Mouse (Mus musculus) gastrocnemius, adult 8-10 months (tissue): Measurements from ENCODE around the gene Prkra. TPM values are rescaled to one million over a fixed set of nuclear protein-coding genes. Genes with fewer than 3 reads are reported as not detected.

Source experiments
- DNase-seq, 2 experiments: peaks; one replicate each; pipeline ENCODE4 v3.0.0; 2022; ENCODE audit warnings: low spot score in 2 of 2
- total RNA-seq, 4 experiments: library from RNA; stranded (reverse); gene quantifications; 2 replicates each; pipeline ENCODE4 v1.2.4; 2022

The Prkra gene
- 1 to 10 TPM; 1.3 to 3.1 (median 2.5) TPM for total RNA-seq

DNA sequence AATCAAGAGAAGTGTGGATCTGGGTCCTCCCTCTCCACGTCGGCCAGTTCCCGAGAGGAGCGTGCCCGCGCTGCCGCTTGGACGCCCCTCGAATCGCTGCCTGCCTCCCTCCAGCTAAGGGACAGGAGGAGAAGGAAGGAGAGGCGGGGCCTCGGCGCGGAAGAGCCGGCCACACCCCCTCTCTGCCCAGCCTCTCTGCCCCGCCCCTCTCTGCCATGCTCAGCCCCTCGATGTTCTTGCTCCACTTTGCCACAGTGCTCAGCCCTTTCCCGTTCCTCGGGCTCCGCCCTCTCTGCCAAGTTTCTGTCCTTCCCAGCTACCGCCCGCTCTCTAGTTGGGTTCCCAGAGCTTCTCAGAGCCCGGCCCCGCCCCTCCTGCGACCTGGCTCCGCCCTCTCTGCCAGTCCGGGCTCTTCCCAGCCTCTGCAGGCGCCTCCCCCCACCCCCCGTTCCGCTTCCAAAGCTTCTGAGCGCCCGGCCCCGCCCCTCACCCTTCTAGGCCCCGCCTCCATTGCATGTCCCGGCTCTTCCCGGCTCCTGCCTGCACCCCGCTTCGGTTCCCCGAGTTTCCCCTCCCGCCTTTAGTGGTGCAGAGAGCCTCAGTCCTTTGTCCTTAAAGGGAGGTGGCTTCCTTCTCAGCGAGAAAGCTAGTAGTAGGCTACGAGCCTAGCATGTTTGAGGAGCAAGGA is at the start of gene Prkra, which contains the start of gene Pjvk:
Gene Prkra, minus strand, starts transcription at position 133 of the 688 bp plus-strand sequence.
Gene Pjvk, plus strand, starts transcription at position 594 of the 688 bp plus-strand sequence.
- peak; percentile 96 to 97 for DNase-seq

DNA sequence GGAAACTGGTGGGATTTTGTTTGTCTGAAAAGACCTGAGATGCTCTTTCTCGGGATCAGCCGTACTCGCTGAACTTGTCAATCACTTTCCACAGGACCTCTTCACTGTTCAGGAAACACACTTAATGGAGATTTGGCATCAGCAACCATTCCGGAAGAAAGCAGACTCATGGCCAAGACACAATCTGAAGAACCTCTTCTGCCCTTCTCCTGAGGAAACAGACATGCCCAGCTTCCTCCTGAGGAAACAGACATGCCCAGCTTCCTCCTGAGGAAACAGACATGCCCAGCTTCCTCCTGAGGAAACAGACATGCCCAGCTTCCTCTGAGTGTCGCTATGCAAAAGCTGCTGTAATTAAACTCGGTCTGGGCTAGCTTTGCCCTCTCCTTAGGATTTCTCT is 47.5 kb upstream of the Prkra start:
- DNase-seq, result no peak

DNA sequence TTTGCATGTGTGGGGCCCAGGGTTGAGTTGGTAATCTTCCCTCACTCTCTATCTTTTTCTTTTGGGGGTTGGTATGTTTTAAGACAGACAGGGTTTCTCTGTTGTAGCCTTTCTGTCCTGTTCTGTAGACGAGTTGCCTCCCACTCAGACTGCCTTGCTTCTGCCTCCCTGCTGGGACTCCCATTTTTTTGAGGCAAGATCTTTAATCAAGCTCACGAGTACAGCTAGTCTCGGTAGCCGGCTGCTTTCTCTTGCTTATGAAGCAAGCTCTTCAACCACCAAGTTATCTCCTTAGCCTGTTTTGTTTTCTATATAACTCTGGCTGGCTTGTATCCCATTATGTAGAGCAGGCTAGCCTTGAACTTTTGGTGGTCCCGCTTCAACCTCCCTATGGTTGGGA is 46.0 kb upstream of the Prkra start:
- no peak for DNase-seq

DNA sequence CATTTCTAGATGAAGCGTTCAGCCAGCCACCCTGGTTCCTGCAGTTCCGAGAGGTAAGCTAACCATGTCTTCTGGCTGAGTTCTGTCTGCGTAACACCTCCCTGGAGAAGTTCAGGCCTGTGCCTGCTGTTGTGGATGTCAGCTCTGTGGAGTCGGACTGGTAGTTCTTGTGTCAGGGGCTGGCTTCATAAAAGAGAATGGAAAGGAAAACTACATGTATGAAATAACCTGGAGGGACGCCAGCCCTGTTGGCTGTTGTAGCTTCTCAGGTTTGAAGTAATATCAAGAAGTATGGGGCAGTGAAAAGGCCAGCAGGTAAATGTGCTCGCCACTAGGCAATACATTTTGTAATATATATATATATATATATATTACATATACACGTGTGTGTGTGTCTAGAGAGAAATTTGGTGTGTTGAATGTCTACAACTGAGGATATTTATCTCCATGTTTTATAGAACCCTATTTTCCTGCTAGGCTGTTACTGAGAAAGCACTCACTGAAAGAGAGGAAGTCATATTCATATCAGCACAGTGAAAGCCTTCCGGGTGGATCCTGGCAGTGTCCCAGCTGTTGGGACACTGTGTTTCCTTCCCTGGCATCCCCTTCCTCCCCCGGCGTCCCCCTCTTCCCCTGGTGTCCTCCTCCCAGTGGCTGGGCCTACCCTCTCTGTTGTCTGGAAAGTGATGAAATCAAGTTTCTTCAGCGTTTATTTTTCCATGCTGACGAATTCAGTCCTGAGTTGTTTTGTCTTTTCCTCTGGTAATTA is 42.8 kb upstream of the Prkra start:
- DNase-seq, result peak; percentile 20 to 42

DNA sequence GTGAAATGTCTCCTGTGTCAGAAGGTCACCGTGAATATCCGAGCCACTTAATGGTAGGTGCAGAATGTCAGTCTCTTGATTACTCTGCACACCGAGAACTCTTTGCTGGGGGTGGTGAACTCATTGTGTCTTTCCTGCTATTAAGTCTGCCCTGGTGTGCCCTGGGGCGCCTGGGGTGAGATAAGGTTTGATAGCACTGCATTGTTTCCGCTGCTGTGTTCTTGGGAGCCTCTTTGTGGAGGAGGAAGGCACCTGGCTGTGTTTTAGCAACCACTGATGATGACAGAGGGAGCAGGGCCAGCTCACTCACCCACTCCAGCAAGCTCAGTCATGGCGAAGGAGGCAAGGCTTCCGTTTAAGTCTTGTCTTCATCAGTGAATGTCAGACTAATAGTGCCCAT is 40.3 kb upstream of the Prkra start:
- no peak for DNase-seq

- no peak for DNase-seq
These were observed 39.8 kb upstream of the Prkra start for GRCm38 (mm10) chr2:76687608-76688007.

GRCm38 (mm10) chr2:76686986-76687385 is 39.2 kb upstream of the Prkra start:
- no peak for DNase-seq

DNA sequence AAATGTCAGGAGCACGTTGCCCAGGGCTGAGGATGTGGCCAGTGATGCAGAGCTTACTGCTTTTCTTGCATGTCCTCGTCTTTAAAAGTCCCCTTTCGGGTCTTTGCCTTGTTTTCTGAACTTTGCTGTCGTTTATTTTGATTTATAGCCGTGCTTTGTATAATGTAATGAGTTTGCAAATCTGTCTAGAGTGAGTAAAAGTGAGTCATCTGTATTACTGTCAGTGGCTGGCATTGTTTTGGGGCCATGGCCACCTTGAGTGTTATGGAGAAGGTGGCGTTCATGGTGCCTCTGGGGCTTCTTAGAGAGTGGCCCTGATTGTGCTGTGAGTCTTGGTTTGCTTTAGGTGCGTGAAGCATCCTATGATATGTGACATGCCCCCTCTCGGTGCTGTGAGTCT is 34.5 kb upstream of the Prkra start:
- no peak for DNase-seq

DNA sequence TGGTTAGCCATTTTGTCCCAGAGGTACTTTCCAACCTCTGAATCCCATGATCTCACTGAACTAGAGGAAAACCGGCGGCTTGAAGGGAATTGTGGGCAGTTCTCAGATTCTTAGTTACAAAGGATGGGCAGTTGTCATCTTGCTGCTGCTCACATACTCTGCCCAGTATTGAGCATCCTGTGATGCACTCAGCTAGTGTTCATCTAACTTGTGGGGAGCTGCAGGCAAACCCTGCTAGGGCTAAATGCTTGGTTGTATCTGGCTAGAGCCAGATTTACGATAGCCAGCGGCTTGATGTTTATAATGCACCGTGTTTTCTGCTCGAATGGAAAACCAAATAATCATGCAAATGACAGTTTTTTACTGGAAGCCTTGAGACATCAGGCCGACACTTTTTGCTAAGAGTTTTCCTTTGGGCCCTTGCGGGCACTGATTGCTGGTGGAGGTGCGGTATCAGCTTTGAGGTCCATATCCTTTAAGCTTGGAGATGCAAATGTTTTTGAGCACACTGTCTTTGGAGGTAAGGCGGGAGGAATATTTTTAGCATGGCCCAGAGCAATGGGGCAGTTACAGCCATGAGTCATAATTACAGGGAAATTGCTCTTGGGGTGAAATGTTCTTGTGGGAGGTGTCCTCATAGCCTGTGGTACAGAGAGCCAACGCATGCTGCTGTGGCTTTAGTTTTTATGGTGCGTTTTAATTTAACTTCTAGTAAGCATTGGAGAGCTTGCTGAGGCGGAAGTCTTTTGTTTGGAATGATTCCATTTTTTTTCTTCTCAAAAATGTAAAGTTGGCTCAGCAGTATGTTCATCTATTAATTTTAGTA is 28.8 kb upstream of the Prkra start:
- no peak for DNase-seq

- no peak for DNase-seq
These were observed 28.1 kb upstream of the Prkra start for GRCm38 (mm10) chr2:76675949-76676348.

GRCm38 (mm10) chr2:76675451-76675850 is 27.6 kb upstream of the Prkra start:
- no peak for DNase-seq

GRCm38 (mm10) chr2:76674725-76675427 is 27.1 kb upstream of the Prkra start, which contains the start of gene Plekha3:
Plekha3 (plus strand) TSS chr2:76675281.
- DNase-seq, result peak; percentile 59 to 64

- DNase-seq, result no peak
These were observed 25.8 kb upstream of the Prkra start for GRCm38 (mm10) chr2:76673472-76674081.

DNA sequence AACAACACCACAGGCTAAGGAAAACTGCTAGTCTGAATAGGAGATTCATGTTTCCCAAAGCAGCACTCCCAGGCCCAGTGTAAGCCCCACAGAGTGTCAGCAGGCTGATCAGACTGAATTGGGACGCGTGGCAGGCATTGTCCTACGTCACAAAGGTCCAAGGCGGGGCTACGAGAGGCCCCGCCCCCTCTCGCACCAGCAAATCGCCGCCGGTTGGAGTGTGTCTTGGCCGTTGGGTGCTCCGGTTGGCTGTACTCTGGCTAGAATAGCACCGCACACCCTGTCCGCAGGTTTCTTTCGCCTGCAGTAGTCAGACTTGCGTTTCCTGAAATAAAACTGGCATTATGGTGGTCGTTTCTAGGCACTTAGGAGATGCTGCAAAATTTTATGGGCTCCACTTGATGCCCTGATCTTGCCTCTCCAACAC is 25.2 kb upstream of the Prkra start, which contains the start of gene Fkbp7:
Gene Fkbp7, minus strand, starts transcription at position 151 of the 427 bp plus-strand sequence.
- DNase-seq, result peak; percentile 74 to 77

GRCm38 (mm10) chr2:76672134-76672745 is 24.4 kb upstream of the Prkra start:
- no peak for DNase-seq

- DNase-seq, result no peak
These were observed 23.8 kb upstream of the Prkra start for GRCm38 (mm10) chr2:76671641-76672040.

DNA sequence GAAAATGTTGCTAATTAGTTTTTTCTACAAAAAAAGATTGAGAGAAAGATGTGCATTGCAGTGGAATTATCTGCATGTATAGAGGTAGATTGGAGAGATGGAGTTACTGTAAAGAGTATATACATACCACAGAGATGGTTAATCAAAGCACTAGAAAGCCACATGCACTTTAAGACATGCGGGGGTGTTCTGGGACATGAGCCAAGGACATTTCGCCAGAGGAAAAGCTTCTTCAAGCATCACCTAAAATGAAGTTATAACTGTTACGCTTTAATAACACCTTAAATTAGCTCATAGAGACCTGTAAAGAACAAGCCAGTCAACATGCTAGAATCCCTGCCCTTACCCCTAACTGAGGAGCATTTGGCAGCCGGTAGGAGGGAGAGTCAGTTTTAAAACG is 19.4 kb upstream of the Prkra start:
- DNase-seq, result no peak

- no peak for DNase-seq
These were observed 17.7 kb upstream of the Prkra start for GRCm38 (mm10) chr2:76665531-76665930.

- DNase-seq, result no peak
These were observed 11.6 kb upstream of the Prkra start for GRCm38 (mm10) chr2:76659419-76659818.

DNA sequence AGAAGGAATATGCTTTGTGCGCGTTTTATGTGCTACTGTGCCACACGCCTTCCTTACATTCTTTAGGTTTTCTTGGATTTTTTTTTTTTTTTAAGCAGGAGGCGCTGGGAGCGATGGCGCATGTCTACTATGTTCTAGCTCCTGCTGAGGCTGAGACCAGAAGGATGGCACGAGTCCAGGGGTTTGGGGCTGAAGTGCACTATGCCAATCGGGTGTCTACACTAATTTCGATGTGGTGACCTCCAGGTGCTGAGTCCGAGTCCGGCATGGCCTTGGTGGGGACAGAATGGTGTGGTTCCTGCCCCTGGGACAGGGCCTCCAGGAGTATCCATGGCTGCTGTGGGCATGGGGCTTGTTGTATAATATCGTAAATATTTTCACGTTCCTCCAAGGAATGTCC is 10.7 kb upstream of the Prkra start:
- no peak for DNase-seq
